Mouse (Mus musculus) CH12.LX (cell line): Measurements from ENCODE around the gene Hmox1. TPM values are rescaled to one million over a fixed set of nuclear protein-coding genes. Genes with fewer than 3 reads are reported as not detected.

Experiments
- polyA plus RNA-seq: library from polyadenylated mRNA; unstranded; fragments of >175 nt; gene quantifications from 2 replicates; pipeline ENCODE4 v1.2.1, GENCODE M21; 2012; ENCODE audit warnings: low read depth; ENCODE audit not compliant: insufficient read length
- total RNA-seq, 2 experiments: library from RNA; depleted of rRNA; stranded (reverse); fragments of 300-350 nt in 1 of 2; fragments of >200 nt in 1 of 2; gene quantifications; 2 replicates each; pipeline ENCODE4 v1.2.3; 2012 to 2014

Gene Hmox1
- total and polyA plus RNA-seq, 3 experiments = 39.7 to 92.2 (median 67.3) TPM

Other genes starting within 250 kb of the Hmox1 start
- not detected in 2 replicates for gene Isx, start 220.4 kb upstream of the Hmox1 start, total RNA-seq (2012; rRNA removed)
- not detected in 2 replicates for gene Isx, start 220.4 kb upstream of the Hmox1 start, total RNA-seq (2014; rRNA removed)
- not detected in 2 replicates for gene Isx, start 220.4 kb upstream of the Hmox1 start, polyA plus RNA-seq
- 24.5 and 29.1 TPM in 2 replicates for gene Hmgxb4, start 100.3 kb upstream of the Hmox1 start, total RNA-seq (2012; rRNA removed)
- 33.2 and 33.4 TPM in 2 replicates for gene Hmgxb4, start 100.3 kb upstream of the Hmox1 start, total RNA-seq (2014; rRNA removed)
- 23.3 and 23.6 TPM in 2 replicates for gene Hmgxb4, start 100.3 kb upstream of the Hmox1 start, polyA plus RNA-seq
- 15.6 and 18.4 TPM in 2 replicates for gene Tom1, start 59.9 kb upstream of the Hmox1 start, total RNA-seq (2012; rRNA removed)
- 11.6 and 13.4 TPM in 2 replicates for gene Tom1, start 59.9 kb upstream of the Hmox1 start, total RNA-seq (2014; rRNA removed)
- 25.3 and 32.8 TPM in 2 replicates for gene Tom1, start 59.9 kb upstream of the Hmox1 start, polyA plus RNA-seq
- gene Mcm5, start 15.9 kb downstream of the Hmox1 start, total RNA-seq (2012; rRNA removed) = 259 and 305 TPM in 2 replicates
- 282 and 294 TPM in 2 replicates for gene Mcm5, start 15.9 kb downstream of the Hmox1 start, total RNA-seq (2014; rRNA removed)
- gene Mcm5, start 15.9 kb downstream of the Hmox1 start, polyA plus RNA-seq = 313 and 332 TPM in 2 replicates
- not detected in 2 replicates for gene Rasd2, start 120.3 kb downstream of the Hmox1 start, total RNA-seq (2012; rRNA removed)
- gene Rasd2, start 120.3 kb downstream of the Hmox1 start, total RNA-seq (2014; rRNA removed) = not detected in 2 replicates
- not detected in 2 replicates for gene Rasd2, start 120.3 kb downstream of the Hmox1 start, polyA plus RNA-seq